9 mouse cellular contexts compared by ENCODE assay signal in the genomic region with DNA sequence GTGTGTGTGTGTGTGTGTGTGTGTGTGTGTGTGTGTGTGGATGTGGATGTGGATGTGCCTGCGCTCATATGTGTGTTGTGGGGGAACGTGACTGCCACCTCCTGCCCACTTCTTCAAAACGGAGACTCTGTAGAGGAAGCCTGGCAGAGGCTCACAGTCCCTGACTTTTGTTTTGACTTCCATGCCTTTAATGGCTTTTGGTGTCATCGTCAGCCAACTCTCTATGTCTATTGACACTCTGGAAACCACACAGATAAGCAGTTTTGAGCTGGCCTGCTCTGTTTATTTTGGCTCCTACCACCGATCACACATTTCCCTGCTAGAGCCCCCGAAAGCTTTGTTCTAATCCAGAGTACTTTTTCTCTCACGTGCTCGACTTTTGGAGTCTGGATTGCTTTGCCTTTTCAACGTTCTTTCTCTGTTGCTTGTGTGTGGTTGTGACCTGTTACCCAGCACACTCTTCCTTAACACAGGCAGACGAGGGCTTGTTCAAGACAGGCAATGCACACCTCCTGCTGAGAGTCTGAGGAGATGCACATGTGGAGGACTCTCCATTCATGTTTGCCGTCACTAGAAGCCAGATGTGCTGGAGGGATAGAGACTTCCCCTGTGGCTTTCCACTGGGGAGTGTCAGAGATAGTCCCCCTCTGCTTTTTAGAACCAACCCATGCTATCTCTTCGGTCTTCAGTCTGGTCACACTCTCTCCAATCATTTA.
A peak's percentile ranks its signal among the peaks of the same experiment; 100 is the strongest.
DNase-seq lines count a peak whose midpoint lies in the region; ATAC-seq and TF ChIP-seq lines count a peak whose summit lies in the region.
"Had no signal": no experiment of that assay in that cellular context is flagged by ENCODE, and none has a peak within 500 bp of the region (broad histone marks: within the 10 kb centered on the region; RNA-seq: fewer than 3 reads in every experiment).

No protein-coding gene starts in this region.

- no peak overlapping the region for H3K9ac ChIP-seq in intestine, embryonic 14.5 days (ENCODE audit: low read length)
- H3K9ac ChIP-seq in forebrain, embryonic 15.5 days (replicated peaks), result no peak overlapping the region
- H3K9ac ChIP-seq: neural tube, embryonic 12.5 days had no signal

- H3K36me3 ChIP-seq in intestine, embryonic 14.5 days (ENCODE audit: control insufficient read depth, insufficient read depth, low read length), result no peaks in the 10 kb centered on the region
- H3K36me3 ChIP-seq in spleen, adult 2 months (ENCODE audit: control insufficient read depth, insufficient read depth, low read length), result no peaks in the 10 kb centered on the region
- H3K36me3 ChIP-seq in forebrain, embryonic 15.5 days, result no peaks in the 10 kb centered on the region
- H3K36me3 ChIP-seq: neural tube, embryonic 12.5 days had no signal

- DNase-seq in left cerebral cortex, postnatal 14 days (ENCODE audit: low spot score in 2 of 2), result peak; percentile 12 to 15
- no peak for DNase-seq in left cerebral cortex, postnatal 4 days
- DNase-seq in c-Kit-positive CD71-positive TER-119-negative erythroid progenitor cells, embryonic 14.5 days (ENCODE audit: low read depth), result peak; percentile 11
- DNase-seq in intestine, embryonic 14.5 days (ENCODE audit: low spot score), result peak; percentile 52
- peak; percentile 59 to 75 for DNase-seq in lung, adult 18-20 months
- peak in 1 of 2 experiments; percentile 63 for DNase-seq in spleen, adult 2 months (ENCODE audit: low read depth in 1 of 2, low spot score in 2 of 2)
- DNase-seq in Muller cell, postnatal 12 days (ENCODE audit: inconsistent ontology term), result no peak

- H3K27ac ChIP-seq in intestine, embryonic 14.5 days (ENCODE audit: low read depth), result no peak overlapping the region
- H3K27ac ChIP-seq in spleen, adult 2 months (ENCODE audit: insufficient read depth, low read length), result peak overlapping the region; percentile 66
- H3K27ac ChIP-seq in forebrain, embryonic 15.5 days (replicated peaks), result no peak overlapping the region
- H3K27ac ChIP-seq: neural tube, embryonic 12.5 days had no signal

- no peak for ATAC-seq in intestine, embryonic 14.5 days (replicated peaks; ENCODE audit: low FRiP score, low TSS enrichment, low read depth)
- ATAC-seq in forebrain, embryonic 15.5 days (replicated peaks), result no peak

- no peak overlapping the region for H3K4me3 ChIP-seq in intestine, embryonic 14.5 days (ENCODE audit: low read depth, low read length)
- no peak overlapping the region for H3K4me3 ChIP-seq in spleen, adult 2 months (ENCODE audit: extremely low read depth, insufficient read depth, insufficient read length)
- no peak overlapping the region for H3K4me3 ChIP-seq in forebrain, embryonic 15.5 days
- H3K4me3 ChIP-seq: neural tube, embryonic 12.5 days had no signal

- H3K27me3 ChIP-seq in intestine, embryonic 14.5 days (replicated peaks; ENCODE audit: control insufficient read depth, insufficient read depth, low read length), result no peaks in the 10 kb centered on the region
- H3K27me3 ChIP-seq in spleen, adult 2 months (ENCODE audit: control insufficient read depth, insufficient read depth, low read length), result no peaks in the 10 kb centered on the region
- H3K27me3 ChIP-seq in forebrain, embryonic 15.5 days, result no peaks in the 10 kb centered on the region
- H3K27me3 ChIP-seq: neural tube, embryonic 12.5 days had no signal

- TF ChIP-seq POLR2A in spleen, adult 2 months (IDR thresholded peaks at IDR 0.05; ENCODE audit: low read depth, low read length), result no peak

- no peaks in the 10 kb centered on the region for H3K9me3 ChIP-seq in intestine, embryonic 14.5 days (ENCODE audit: control insufficient read depth, low read length)
- H3K9me3 ChIP-seq in forebrain, embryonic 15.5 days, result no peaks in the 10 kb centered on the region
- H3K9me3 ChIP-seq: neural tube, embryonic 12.5 days had no signal

- 24% methylated on average over 12 of the region's 12 CpGs for WGBS in intestine, embryonic 14.5 days
- 23% methylated on average over 12 of the region's 12 CpGs for WGBS in spleen, adult 2 months
- WGBS in forebrain, embryonic 15.5 days, result 63% methylated on average over 12 of the region's 12 CpGs

- intact Hi-C loops in left cerebral cortex, postnatal 14 days (cut with DNase I), result no loop called here
- intact Hi-C loops in left cerebral cortex, postnatal 4 days (cut with DNase I), result no loop called here

- H3K4me1 ChIP-seq in intestine, embryonic 14.5 days (replicated peaks; ENCODE audit: control insufficient read depth, insufficient read depth, low read length), result no peaks in the 10 kb centered on the region
- H3K4me1 ChIP-seq in spleen, adult 2 months (ENCODE audit: control insufficient read depth, insufficient read depth, insufficient read length), result peaks cover 7% of the 10 kb centered on the region; the same call in 1 of the 2 replicates
- no peaks in the 10 kb centered on the region for H3K4me1 ChIP-seq in forebrain, embryonic 15.5 days
- H3K4me1 ChIP-seq: neural tube, embryonic 12.5 days had no signal

- TF ChIP-seq CTCF in spleen, adult 2 months (IDR thresholded peaks at IDR 0.05; ENCODE audit: extremely low read depth, insufficient read depth, insufficient read length, insufficient replicate concordance), result peak; percentile 37; the same call in 1 of the 2 replicates

- H3K4me2 ChIP-seq in intestine, embryonic 14.5 days (ENCODE audit: low read length), result peak overlapping the region; percentile 22; the same call in 1 of the 2 replicates
- no peak overlapping the region for H3K4me2 ChIP-seq in forebrain, embryonic 15.5 days (replicated peaks)
- H3K4me2 ChIP-seq: neural tube, embryonic 12.5 days had no signal

Comparison
In these comparisons a context has a peak if more than half of its experiments do, and no peak if none do; other contexts are left out.
1. DNase-seq: peak in left cerebral cortex, postnatal 14 days (2 of 2), c-Kit-positive CD71-positive TER-119-negative erythroid progenitor cells, embryonic 14.5 days (single experiment), intestine, embryonic 14.5 days (single experiment) and lung, adult 18-20 months (2 of 2); none in left cerebral cortex, postnatal 4 days (single experiment) and Muller cell, postnatal 12 days (single experiment).